Mouse (Mus musculus) forebrain, embryonic 15.5 days (tissue): Measurements from ENCODE around the gene Tmem129. TPM values are rescaled to one million over a fixed set of nuclear protein-coding genes. Genes with fewer than 3 reads are reported as not detected.
A peak's percentile ranks its signal among the peaks of the same experiment; 100 is the strongest.

Experiments used
- ATAC-seq: fragments of 200-750 bp; cut with Nextera tagmentation; replicated peaks from 2 replicates; pipeline ENCODE4 v1.8.0; 2017; ENCODE audit warnings: mild to moderate bottlenecking, moderate TSS enrichment, moderate library complexity
- H3K27ac ChIP-seq: fragments of 300-500 bp; sonication (generic); replicated peaks from 2 replicates; pipeline ENCODE4 v1.5.1; 2015; ENCODE audit warnings: mild to moderate bottlenecking, inconsistent platforms
- H3K27me3 ChIP-seq: fragments of 300-500 bp; sonication (generic); 2 replicates; pipeline ENCODE4 v1.6.1; 2015; ENCODE audit warnings: inconsistent platforms
- H3K36me3 ChIP-seq: fragments of 300-500 bp; sonication (generic); 2 replicates; pipeline ENCODE4 v1.6.1; 2015; ENCODE audit warnings: mild to moderate bottlenecking, inconsistent platforms
- H3K4me1 ChIP-seq: fragments of 300-500 bp; sonication (generic); 2 replicates; pipeline ENCODE4 v1.6.1; 2015; ENCODE audit warnings: inconsistent platforms
- H3K4me2 ChIP-seq: fragments of 300-500 bp; sonication (generic); replicated peaks from 2 replicates; pipeline ENCODE4 v1.6.1; 2015; ENCODE audit warnings: mild to moderate bottlenecking, inconsistent platforms
- H3K4me3 ChIP-seq: fragments of 300-500 bp; sonication (generic); 2 replicates; pipeline ENCODE4 v1.5.1; 2015; ENCODE audit warnings: mild to moderate bottlenecking, inconsistent platforms
- H3K9ac ChIP-seq: fragments of 300-500 bp; sonication (generic); replicated peaks from 2 replicates; pipeline ENCODE4 v1.6.1; 2015; ENCODE audit warnings: mild to moderate bottlenecking, inconsistent platforms
- H3K9me3 ChIP-seq: fragments of 300-500 bp; sonication (generic); 2 replicates; pipeline ENCODE4 v1.6.1; 2016; ENCODE audit warnings: inconsistent platforms
- WGBS: fragments of 180-500 bp; shearing (Covaris S2); methylation state at CpG from one replicate; pipeline ENCODE4 v1.1.7; 2015; ENCODE audit warnings: mixed read lengths; 5-methylcytosine and 5-hydroxymethylcytosine counted together
- polyA plus RNA-seq: library from polyadenylated mRNA; unstranded; fragments of >200 nt; fragmentation: Nextera tagmentation; extraction: Ambion mirVana; gene quantifications from 2 replicates; pipeline ENCODE4 v1.2.1, GENCODE M21; 2015

The Tmem129 gene
- polyA plus RNA-seq = 31.0 and 35.0 TPM in 2 replicates

DNA sequence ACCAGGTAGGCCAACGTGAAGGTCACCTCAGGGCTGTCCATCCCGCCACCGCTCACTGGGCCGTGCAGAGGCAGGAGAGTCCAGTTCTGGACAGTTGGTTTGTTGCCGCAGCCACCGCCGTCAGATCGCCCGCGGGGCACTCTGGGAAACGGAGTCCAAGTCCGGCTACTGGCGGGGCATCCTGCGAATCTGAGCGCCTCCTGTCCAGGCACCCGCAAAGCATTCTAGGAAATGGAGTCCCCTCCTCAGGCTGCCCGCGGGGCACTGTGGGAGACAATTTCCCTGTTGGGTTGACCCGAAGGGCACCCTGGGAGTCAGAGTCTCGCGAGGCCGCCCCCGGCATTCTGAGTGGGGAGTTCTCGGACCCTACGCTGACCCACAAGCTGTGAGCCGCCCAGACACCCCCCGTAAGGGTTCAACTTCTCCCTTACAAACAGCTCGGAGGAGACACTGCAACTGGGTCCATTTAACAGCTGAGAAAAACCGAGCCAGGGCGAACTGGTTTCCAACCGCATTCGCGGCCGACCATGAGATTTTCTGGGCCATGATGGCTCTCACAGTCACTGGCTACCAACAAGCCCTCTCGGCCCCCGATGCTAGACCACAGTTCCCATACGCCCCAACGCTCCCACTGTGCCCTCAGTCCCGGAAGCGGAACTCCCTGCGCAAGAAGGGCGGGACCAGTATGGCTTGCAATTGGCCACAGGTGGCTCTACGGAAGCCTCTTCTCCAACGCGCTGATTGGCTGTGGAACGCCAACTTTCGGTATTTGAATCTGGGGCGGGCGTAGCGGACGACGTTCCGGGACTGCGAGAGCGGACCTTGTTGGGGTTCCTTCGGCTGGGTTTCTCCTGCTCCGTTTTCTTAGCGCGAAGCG, at the start of gene Tmem129, which contains the start of gene Tacc3:
TSS of gene Tmem129 (minus strand) at position 630 of the 877 bp plus-strand sequence.
TSS of gene Tacc3 (plus strand) at position 342 of the 877 bp plus-strand sequence.
- Histone ChIP-seq H3K27me3 (no peaks in the 10 kb centered on the region), H3K4me2 (peak within 1 kb of the TSS; percentile 95), H3K9ac (peak within 1 kb of the TSS; percentile 69), H3K9me3 (no peaks in the 10 kb centered on the region), H3K4me3 (peak within 1 kb of the TSS; percentile 78), H3K4me1 (peaks cover 43% of the 10 kb centered on the region), H3K27ac (peak within 1 kb of the TSS; percentile 97), H3K36me3 (peaks cover 17% of the 10 kb centered on the region)
- peak; percentile 99 for ATAC-seq
- WGBS = 0% methylated on average over 60 of the region's 60 CpGs

DNA sequence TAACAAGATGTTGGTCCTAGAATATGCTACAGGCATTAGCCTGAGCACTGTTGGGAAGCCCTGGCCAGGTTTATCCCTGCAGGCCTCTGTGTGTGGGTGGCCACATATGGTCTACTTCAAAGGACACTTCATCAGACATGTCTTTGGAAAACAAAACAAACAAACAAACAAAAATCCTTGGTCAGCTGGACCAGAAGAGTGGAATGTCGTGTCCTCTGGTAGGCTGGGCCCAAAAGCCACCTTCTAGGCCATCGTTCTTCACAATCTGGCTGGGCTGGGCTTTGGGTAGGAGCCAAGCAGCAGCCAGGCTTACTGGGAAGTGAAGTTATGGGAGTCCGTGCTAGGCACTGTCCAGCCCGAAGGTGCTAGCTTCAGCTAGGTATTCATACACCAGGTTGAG, 48.9 kb upstream of the Tmem129 start:
- Histone ChIP-seq H3K4me1 (peaks cover 27% of the 10 kb centered on the region), H3K9ac (no peak overlapping the region), H3K36me3 (no peaks in the 10 kb centered on the region), H3K27me3 (no peaks in the 10 kb centered on the region), H3K4me2 (no peak overlapping the region), H3K4me3 (no peak overlapping the region), H3K27ac (no peak overlapping the region), H3K9me3 (no peaks in the 10 kb centered on the region)
- 75% methylated on average over 4 of the region's 4 CpGs for WGBS
- ATAC-seq = no peak

DNA sequence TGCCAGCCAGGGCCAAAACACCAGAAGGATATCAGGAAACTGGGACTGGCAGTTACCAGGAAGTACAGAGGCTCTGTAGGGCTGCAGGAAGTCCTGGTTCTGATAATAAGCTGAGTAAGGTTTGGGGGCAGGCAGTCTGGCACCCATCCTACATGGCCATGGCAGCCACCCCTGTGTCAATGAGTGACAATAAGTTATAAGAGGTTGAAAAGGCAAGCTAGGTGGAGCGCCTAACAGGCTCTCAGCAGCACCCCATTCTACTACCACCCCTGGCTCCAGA, 48.1 kb upstream of the Tmem129 start:
- Histone ChIP-seq H3K36me3 (no peaks in the 10 kb centered on the region), H3K27me3 (no peaks in the 10 kb centered on the region), H3K9me3 (no peaks in the 10 kb centered on the region), H3K4me1 (peaks cover 28% of the 10 kb centered on the region), H3K27ac (peak overlapping the region; percentile 73), H3K9ac (no peak overlapping the region), H3K4me3 (no peak overlapping the region), H3K4me2 (no peak overlapping the region)
- 86% methylated on average over 1 of the region's 1 CpGs for WGBS
- ATAC-seq = no peak

DNA sequence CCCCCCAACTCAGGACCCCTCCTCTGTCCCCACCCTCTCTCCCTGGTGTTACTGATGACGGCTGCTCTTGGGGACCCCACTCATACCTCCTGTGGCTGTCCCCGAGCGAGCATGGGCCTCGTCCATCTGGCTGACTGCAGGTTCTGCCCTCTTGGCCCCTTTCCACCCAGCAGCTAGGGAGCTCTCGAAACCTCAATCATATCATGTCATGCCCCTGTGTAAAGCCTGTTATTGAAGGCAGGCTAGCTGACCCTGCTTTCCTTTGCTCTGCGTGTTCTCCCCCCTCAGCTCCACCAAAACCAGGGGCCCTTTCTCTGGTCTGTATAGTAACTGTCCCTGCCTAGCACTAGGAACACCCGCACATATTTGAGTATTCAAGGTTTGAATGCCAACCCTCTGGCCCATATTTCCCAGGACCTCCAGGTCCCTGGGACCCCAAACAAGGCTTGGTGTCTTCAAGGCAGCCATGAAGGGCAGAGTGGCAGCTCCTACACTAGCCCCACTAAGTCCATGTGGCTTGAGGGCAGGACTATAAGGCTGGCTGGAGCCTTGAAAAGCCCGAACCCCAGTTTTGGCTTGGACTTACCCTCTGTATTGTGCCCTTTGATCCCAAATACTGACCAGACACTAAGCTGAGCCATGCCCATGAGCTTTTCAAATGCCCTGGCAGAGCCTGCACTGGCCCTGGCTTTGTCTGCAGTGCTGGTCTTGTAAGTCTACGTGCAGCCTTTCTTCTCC, 47.6 kb upstream of the Tmem129 start:
- ATAC-seq = no peak; the same call in 1 of the 2 replicates
- no peaks in the 10 kb centered on the region for H3K9me3 ChIP-seq
- no peak overlapping the region for H3K4me3 ChIP-seq
- no peaks in the 10 kb centered on the region for H3K36me3 ChIP-seq
- H3K4me2 ChIP-seq = no peak overlapping the region
- no peak overlapping the region for H3K9ac ChIP-seq
- H3K4me1 ChIP-seq = peaks cover 28% of the 10 kb centered on the region
- H3K27ac ChIP-seq = peak overlapping the region; percentile 73
- H3K27me3 ChIP-seq = no peaks in the 10 kb centered on the region
- WGBS = 12% methylated on average over 9 of the region's 9 CpGs

DNA sequence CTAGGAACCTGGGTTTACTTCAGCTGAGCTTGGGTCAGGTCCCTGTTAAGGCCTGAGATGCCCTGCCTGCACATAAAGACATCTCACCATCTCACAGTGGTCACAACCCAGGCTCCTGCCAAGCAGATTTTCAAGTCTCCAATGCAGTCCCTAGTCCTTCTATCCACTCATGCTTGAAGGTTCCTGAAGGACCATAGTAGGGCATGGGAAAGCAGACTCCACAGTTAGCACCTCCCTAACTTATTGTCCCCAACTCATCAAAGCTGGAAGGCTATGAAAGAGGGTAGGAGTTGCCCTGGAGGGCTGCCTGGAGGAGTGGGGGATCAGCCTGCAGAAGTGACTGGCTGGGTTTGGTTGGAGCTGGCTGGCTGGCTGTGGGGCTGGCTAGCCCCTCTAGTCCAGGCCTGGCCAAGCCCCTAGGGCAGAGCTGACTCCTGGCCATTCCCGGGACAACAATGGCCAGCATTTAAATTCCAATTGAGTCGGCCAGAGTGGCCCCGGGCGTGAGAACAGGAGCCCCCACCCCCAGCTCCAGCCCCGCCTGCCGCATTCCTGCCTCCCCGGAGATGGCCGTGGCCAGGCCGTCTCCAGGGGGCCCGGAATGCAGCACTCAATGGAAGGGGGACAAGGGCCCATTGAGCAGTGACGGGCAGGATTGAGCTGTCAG, 46.9 kb upstream of the Tmem129 start:
- WGBS = 0% methylated on average over 11 of the region's 11 CpGs
- no peak overlapping the region for H3K9ac ChIP-seq

DNA sequence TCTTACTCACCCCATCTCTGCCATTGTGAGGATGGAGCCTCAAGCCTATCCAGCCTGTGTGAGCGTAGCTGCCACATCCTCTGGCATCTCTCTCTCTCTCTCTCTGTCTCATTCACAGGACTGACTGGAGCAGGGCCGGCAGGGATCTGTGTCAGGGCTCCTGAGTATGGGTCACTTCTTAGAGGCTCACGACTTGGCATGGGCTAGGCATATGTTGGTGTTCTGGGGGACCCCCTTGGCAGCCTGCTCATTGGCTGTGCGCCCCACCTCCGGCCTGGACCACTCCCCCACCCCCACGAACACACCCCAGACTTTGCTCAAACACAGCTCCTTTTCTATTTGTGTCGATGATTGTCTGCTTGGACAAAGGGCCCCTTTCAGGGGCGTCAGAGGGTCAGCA, 45.8 kb upstream of the Tmem129 start:
- peak; percentile 64 for ATAC-seq
- 11% methylated on average over 8 of the region's 8 CpGs for WGBS
- Histone ChIP-seq H3K4me2 (no peak overlapping the region), H3K27me3 (no peaks in the 10 kb centered on the region), H3K4me1 (peaks cover 39% of the 10 kb centered on the region), H3K9ac (peak overlapping the region; percentile 13; the same call in 1 of the 2 replicates), H3K36me3 (no peaks in the 10 kb centered on the region), H3K9me3 (no peaks in the 10 kb centered on the region), H3K4me3 (no peak overlapping the region), H3K27ac (peak overlapping the region; percentile 73)

More for the DNA sequence above, 46.9 kb upstream of the Tmem129 start:
- ATAC-seq = peak; percentile 82
- Histone ChIP-seq H3K27ac (peak overlapping the region; percentile 73), H3K27me3 (no peaks in the 10 kb centered on the region), H3K9me3 (no peaks in the 10 kb centered on the region), H3K4me3 (no peak overlapping the region), H3K36me3 (no peaks in the 10 kb centered on the region), H3K4me2 (no peak overlapping the region), H3K4me1 (peaks cover 29% of the 10 kb centered on the region)

DNA sequence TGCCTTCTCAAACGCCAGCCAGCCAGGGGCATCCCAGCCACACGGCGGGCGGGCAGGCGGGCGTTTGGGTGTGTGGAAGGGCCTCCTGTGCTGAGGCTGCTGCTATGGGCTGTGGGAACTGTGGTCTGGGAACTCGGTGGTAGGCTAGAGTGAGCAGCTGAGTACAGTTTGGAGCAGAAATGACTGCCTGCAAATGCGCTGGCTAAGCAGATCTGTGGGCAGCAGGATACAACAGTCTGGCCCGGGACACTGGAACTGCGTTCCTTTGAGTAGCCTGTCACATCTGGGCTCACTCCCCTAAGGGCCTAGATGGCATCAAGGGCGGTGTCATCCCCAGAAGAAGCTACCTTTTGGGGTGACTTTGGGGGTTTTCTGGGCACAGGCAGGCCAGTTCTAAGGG, 43.6 kb upstream of the Tmem129 start:
- H3K4me3 ChIP-seq = no peak overlapping the region
- no peaks in the 10 kb centered on the region for H3K27me3 ChIP-seq
- no peak for ATAC-seq
- no peak overlapping the region for H3K27ac ChIP-seq
- H3K9me3 ChIP-seq = no peaks in the 10 kb centered on the region
- no peak overlapping the region for H3K4me2 ChIP-seq
- H3K36me3 ChIP-seq = no peaks in the 10 kb centered on the region
- H3K9ac ChIP-seq = no peak overlapping the region
- H3K4me1 ChIP-seq = peaks cover 58% of the 10 kb centered on the region
- WGBS = 79% methylated on average over 11 of the region's 11 CpGs

DNA sequence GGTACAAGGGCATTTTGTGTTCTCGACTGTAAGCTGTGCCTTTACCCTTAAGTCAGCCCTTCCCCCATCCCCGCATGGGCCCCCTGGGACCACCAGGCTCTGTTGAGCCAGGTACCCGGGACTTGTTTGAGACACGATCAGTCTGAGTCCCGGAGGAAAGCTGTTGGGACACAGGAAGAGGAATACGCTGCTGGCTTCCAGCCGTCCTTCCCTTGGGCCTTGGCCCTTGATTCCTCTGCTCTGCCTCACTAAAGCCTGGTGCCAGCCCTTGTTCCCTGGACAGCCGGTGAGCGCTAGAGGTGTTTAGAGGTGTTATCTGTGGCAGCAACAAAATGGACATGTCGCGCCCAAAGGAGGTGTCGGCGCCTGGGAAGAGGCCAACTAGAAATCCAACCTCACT, 41.8 kb upstream of the Tmem129 start:
- ATAC-seq = no peak
- H3K27ac ChIP-seq = peak overlapping the region; percentile 24; the same call in 1 of the 2 replicates
- H3K4me3 ChIP-seq = no peak overlapping the region
- peaks cover 65% of the 10 kb centered on the region for H3K4me1 ChIP-seq
- H3K9me3 ChIP-seq = no peaks in the 10 kb centered on the region
- no peaks in the 10 kb centered on the region for H3K27me3 ChIP-seq
- H3K4me2 ChIP-seq = no peak overlapping the region
- H3K9ac ChIP-seq = no peak overlapping the region
- 37% methylated on average over 13 of the region's 13 CpGs for WGBS
- no peaks in the 10 kb centered on the region for H3K36me3 ChIP-seq

DNA sequence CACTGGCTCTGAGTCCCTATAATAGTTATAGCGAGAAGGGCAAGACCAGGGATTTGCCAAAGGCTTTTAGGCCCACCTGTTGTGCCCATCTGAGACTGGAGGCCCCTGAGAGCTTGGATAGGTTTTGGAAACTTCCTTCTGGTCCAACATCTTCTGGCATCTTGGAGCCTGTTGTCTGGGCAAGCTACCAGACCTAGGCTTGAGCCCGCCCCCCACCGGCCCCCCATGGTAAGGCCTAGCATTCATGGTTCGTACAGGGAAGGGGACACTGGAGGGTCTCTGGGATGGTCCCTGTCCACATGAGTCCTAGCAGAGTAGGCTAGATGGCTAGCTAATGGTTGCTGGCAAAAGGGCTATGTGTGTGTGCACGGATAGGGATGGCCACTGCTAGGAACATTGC, 40.5 kb upstream of the Tmem129 start:
- H3K4me1 ChIP-seq = peaks cover 65% of the 10 kb centered on the region
- 50% methylated on average over 5 of the region's 5 CpGs for WGBS

DNA sequence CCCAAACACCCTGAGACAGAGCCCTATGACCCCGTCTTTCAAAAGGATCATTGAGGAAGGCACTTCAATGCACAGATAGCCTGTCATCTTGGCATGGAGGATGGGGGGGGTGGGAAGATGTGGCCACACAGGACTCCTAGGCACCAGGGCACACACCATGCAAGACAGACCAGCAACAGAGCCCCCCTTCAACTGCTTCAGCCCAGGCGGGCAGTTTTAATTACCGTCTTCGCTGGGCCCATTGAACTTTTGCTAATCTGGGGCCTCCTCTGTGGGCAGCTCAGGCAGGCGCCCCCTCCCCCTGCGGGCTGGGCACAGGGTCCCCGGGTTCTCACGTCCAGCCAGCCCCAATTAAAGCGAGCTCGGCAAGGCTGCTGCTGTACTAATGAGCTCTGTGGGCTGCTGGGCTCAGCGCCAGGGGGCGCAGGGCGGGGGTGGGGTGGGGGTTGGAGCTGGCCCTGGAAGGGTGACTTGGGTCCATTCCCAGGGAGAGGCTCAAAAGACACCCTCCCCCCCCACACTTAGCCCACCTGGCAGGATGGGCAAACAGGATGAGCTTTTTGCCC, 39.8 kb upstream of the Tmem129 start:
- Histone ChIP-seq H3K27me3 (peaks cover 3% of the 10 kb centered on the region; the same call in 1 of the 2 replicates), H3K27ac (peak overlapping the region; percentile 70), H3K36me3 (no peaks in the 10 kb centered on the region), H3K9ac (no peak overlapping the region), H3K9me3 (no peaks in the 10 kb centered on the region), H3K4me2 (no peak overlapping the region), H3K4me1 (peaks cover 68% of the 10 kb centered on the region), H3K4me3 (no peak overlapping the region)
- peak; percentile 59 for ATAC-seq
- 3% methylated on average over 13 of the region's 13 CpGs for WGBS

More for the DNA sequence above, 40.5 kb upstream of the Tmem129 start:
- Histone ChIP-seq H3K36me3 (no peaks in the 10 kb centered on the region), H3K4me3 (no peak overlapping the region), H3K27me3 (peaks cover 3% of the 10 kb centered on the region; the same call in 1 of the 2 replicates), H3K9me3 (no peaks in the 10 kb centered on the region), H3K27ac (peak overlapping the region; percentile 70), H3K9ac (no peak overlapping the region), H3K4me2 (no peak overlapping the region)
- ATAC-seq = no peak

DNA sequence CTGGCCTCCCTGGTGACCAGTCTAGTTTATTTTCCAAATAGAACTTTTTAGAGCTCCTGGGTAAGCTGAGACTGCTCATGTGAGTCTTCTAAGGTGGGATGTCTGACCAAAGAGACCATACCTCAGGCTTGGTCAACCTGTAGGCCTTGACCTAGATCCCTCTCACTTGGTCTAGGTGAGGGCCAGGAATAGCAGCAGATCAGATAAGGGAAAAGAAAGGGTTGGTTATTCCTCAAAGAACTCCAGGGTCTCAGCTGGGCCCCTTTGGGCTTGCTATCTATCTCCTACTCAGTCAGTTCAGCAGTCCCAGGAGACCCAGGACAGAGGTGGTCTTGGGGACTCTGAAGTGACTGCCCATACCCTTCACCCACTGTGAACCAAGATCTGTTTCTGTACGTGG, 39.3 kb upstream of the Tmem129 start:
- Histone ChIP-seq H3K4me2 (no peak overlapping the region), H3K4me3 (no peak overlapping the region), H3K4me1 (peaks cover 73% of the 10 kb centered on the region), H3K27ac (peak overlapping the region; percentile 64), H3K36me3 (no peaks in the 10 kb centered on the region), H3K9me3 (no peaks in the 10 kb centered on the region), H3K27me3 (peaks cover 3% of the 10 kb centered on the region; the same call in 1 of the 2 replicates), H3K9ac (no peak overlapping the region)
- no peak for ATAC-seq
- WGBS = 6% methylated on average over 1 of the region's 1 CpGs
